Mouse (Mus musculus) left cerebral cortex, postnatal 4 days (tissue): Measurements from ENCODE around the gene Stoml2. TPM values are rescaled to one million over a fixed set of nuclear protein-coding genes. Genes with fewer than 3 reads are reported as not detected.

Source experiments
- DNase-seq: peaks from one replicate; pipeline ENCODE4 v3.0.0-alpha.2; 2022
- intact Hi-C: fragments of 180-260 bp; cut with DNase I; formaldehyde crosslinking; loops from one replicate; pipeline ENCODE4 v1.15.1; 2025
- total RNA-seq, 2 experiments: library from RNA; stranded (reverse); gene quantifications; 2 replicates each; pipeline ENCODE4 v1.2.3; 2021

Stoml2 gene
- 10 to 100 TPM; 90.3 to 94.9 TPM for total RNA-seq

GRCm38 (mm10) chr4:43031237-43031995, at the start of gene Stoml2:
TSS of gene Stoml2 (minus strand) at chr4:43031710.
- intact Hi-C loops: no loop called here
- DNase-seq: peak; percentile 94

- DNase-seq: no peak
- intact Hi-C loops: no loop called here
Measured at GRCm38 (mm10) chr4:43078071-43078718, 46.7 kb upstream of the Stoml2 start.

- intact Hi-C loops: no loop called here
- DNase-seq: no peak
Measured at GRCm38 (mm10) chr4:43074923-43075322, 43.4 kb upstream of the Stoml2 start.

DNA sequence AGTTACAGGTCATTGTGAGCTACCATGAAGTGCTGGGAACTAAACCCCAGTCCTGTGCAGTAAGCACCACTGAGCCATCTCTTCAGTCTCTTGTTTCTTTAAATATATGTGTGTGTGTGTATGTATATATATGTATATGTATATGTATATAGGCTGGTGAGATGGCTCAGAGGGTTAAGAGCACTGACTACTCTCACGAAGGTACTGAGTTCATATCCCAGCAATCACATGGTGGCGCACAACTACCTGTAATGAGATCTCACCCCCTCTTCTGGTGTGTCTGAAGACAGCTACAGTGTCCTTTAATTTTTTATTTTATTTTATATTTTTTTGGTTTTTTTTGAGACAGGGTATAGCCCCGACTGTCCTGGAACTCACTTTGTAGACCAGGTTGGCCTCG, 34.0 kb upstream of the Stoml2 start:
- no peak for DNase-seq
- intact Hi-C loops: no loop called here

DNA sequence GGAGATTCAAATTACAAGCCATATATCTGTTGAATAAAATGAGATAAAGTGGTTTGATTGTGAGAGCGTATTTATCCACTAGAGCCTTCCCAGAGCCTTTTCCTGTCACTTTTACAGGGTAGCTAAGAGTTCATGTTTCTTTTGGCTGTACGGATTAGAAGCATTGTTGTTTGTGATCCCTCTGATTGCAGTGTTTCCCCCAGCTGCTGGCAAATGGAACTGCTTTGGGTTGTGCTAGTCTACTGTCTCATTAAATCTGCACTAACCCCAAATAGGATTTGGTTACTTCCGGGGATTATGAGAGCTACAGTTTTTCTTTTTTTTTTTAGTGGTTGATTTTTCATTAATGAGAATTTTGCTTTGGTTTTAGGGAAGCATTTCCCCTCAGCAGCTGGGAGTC, 28.8 kb upstream of the Stoml2 start:
- no peak for DNase-seq
- intact Hi-C loops: no loop called here

- intact Hi-C loops: no loop called here
- no peak for DNase-seq
Measured at GRCm38 (mm10) chr4:43059697-43060096, 28.2 kb upstream of the Stoml2 start.

GRCm38 (mm10) chr4:43058753-43059654, 27.5 kb upstream of the Stoml2 start, which contains the start of gene Unc13b:
TSS of gene Unc13b (plus strand) at chr4:43058953.
- DNase-seq: peak; percentile 97
- intact Hi-C loops: no loop called here

- intact Hi-C loops: no loop called here
- DNase-seq: no peak
Measured at GRCm38 (mm10) chr4:43058392-43058752, 26.9 kb upstream of the Stoml2 start.

- no peak for DNase-seq
- intact Hi-C loops: no loop called here
Measured at GRCm38 (mm10) chr4:43057654-43058053, 26.1 kb upstream of the Stoml2 start.

- peak; percentile 71 for DNase-seq
- intact Hi-C loops: loop anchor here (5.0 kb wide), 1 partner anchor 190 kb away; no protein-coding TSS in a partner anchor
Measured at GRCm38 (mm10) chr4:43052627-43053026, 21.1 kb upstream of the Stoml2 start.

DNA sequence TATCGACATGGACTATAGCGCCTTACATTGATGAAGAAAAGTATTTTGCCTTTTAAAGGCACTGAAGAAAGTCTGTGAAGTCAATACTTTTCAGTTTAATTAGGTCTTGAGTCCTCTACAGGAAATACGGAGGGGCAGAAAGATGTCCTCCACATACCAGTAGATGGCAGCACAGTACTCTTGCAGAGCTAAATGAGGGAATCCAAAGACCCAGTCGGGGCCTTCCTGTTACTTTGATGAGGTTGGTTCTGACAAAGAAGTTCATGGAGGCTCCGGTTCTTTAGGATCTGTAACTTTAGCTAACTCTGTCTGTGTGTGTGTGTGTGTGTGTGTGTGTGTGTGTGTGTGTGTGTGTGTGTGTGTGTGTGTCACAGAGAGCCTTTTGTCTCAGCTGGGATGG, 15.7 kb upstream of the Stoml2 start:
- peak; percentile 72 for DNase-seq
- intact Hi-C loops: loop anchor here (5.0 kb wide), 2 partner anchors 70 to 360 kb away; no protein-coding TSS in a partner anchor

DNA sequence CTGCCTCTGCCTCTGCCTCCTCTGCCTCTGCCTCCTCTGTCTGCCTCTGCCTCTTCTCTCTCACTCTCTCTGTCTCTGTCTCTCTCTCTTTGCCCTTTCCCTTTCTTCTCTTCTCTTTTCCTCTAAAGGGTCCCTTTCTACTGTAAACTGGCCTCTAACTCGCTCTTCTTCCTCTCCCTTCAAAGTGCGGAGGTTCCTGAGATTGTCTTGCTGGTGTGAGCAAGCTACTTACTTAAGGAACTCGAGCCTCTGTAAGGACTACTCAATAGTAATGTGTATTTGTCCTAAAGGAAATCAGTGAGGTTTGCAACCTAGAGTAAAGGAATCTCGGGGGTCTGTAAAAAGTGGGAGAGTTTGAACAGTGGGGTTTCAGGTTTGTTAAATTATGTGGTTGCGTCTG, 15.1 kb upstream of the Stoml2 start:
- intact Hi-C loops: loop anchor here (5.0 kb wide), 2 partner anchors 71 to 361 kb away; no protein-coding TSS in a partner anchor
- no peak for DNase-seq

DNA sequence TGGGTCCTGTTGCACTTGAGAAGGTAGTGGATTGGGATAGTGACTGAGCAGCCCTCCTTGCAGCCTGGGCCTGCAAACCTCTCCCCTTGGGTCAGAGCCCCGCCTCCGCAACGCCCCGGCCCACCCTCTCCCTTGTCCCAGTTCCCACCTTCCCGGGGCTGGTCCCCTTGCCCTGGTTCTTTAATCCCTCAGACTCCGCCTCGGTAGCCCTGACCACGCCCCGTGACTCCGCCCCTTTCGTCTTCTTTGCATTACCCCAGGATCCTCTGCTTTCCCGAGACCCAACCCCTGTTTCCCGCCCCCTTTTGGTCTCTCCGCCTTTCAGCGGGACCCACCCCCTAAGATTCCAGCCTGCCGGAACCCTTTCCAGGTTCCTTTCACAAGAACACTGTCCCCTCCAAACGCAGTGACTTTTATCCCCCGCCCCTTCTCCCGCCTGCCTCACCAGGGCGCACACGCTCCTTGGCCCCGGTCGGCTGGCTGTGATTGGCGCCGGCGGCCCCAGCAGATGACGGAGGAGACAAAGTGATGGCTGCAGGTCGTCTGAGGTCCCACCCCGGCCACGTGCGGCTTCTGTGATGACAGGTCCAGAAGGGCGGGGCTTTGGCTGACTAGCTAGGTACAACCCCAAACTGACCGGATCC, 14.3 kb upstream of the Stoml2 start, which contains the start of gene Fam214b:
Gene Fam214b, minus strand, starts transcription at position 562 of the 644 bp plus-strand sequence.
- intact Hi-C loops: loop anchor here (5.0 kb wide), 2 partner anchors 72 to 362 kb away; no protein-coding TSS in a partner anchor
- peak; percentile 98 for DNase-seq

DNA sequence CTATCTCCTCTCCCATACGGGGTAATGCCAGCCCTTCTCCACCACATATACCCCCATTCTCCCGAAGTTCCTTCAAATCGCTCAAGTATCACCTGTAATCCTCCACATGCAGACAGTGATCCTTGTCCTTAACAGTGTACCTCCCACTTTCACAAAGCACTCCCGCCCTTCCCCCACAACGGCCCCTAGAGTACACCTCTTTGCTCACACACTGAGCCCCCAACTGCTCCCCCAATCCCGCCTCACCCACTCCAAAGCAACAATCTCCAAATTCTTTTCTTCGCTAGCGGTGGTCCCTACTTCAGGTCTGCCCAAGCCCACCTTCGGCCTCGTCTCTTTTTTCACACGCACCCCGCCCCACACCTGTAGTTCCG, 13.8 kb upstream of the Stoml2 start:
- no peak for DNase-seq
- intact Hi-C loops: loop anchor here (5.0 kb wide), 2 partner anchors 72 to 362 kb away; no protein-coding TSS in a partner anchor

DNA sequence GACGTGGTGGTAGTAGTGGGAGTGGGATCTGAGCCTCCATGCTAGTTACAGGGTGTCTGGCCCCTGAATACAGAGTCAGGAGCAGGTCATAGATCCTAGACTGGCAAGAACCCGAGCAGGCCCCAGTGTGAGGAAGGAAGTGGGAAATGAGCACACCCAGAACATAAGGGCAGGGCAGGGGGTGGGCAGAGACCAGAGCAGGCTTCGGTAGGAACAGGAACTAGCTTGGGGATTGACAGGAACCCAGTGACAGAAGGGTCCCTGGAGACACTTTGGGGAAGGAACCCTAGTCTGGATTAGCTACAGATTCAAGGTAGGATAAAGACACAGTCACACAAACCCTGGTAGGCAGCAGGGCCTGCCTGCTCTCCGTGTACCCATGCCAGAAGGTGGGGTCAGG, 13.2 kb upstream of the Stoml2 start:
- DNase-seq: no peak
- intact Hi-C loops: loop anchor here (5.0 kb wide), 2 partner anchors 73 to 363 kb away; no protein-coding TSS in a partner anchor

DNA sequence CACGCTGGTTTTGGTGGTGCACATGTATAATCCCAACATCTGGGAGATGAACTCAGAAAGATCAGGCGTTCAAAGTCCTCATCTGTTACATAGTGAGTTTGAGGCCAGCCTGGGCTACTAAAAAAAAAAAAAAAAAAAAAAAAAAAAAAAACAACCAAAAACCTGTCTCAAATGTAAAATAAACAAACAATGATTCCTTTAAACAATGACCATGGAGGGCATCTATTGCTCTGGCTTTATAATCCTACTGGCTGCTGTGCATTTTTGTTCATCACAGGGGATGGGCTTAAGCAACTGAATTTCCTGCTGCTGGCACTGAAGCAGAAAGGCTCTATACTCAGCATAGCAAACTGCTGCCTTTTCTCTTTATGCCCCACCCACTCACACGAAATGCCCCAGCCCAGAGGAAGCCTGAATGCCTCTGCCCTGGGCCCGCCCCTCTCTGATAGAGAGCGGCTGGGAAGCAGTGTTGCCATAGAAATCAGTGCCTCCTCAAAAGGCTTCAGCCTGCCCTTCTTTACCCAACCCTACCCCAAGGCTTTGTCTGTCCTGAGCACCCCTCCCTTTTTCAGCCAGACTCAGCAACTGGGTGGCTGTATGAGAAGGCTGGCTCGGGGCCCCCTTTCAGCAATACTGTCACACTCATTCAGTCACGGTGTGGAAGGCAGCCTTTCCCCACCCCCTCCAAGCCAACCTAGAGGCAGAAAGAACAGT, 12.3 kb upstream of the Stoml2 start:
- intact Hi-C loops: no loop called here
- peak; percentile 72 for DNase-seq

- no peak for DNase-seq
- intact Hi-C loops: no loop called here
Measured at GRCm38 (mm10) chr4:43040881-43041547, 9.5 kb upstream of the Stoml2 start.

- intact Hi-C loops: no loop called here
- DNase-seq: peak; percentile 97
Measured at GRCm38 (mm10) chr4:43040114-43040572, 8.6 kb upstream of the Stoml2 start.

- intact Hi-C loops: no loop called here
- DNase-seq: no peak
Measured at GRCm38 (mm10) chr4:43039609-43040008, 8.1 kb upstream of the Stoml2 start.
